Mouse (Mus musculus) adrenal gland, postnatal 36 days (tissue): Measurements from ENCODE around the gene Aig1. TPM values are rescaled to one million over a fixed set of nuclear protein-coding genes. Genes with fewer than 3 reads are reported as not detected.

Experiments used
- DNase-seq, 2 experiments: peaks; one replicate each; pipeline ENCODE4 v3.0.0; 2021; ENCODE audit warnings: mixed read lengths in 1 of 2
- total RNA-seq, 2 experiments: library from RNA; stranded (reverse); gene quantifications; 2 replicates each; pipeline ENCODE4 v1.2.3; 2021

Gene Aig1
- total RNA-seq, 2 experiments from 2014 or later: 22.5 to 36.0 TPM

- no peak for DNase-seq
These were observed 92.8 kb downstream of the Aig1 start for GRCm38 (mm10) chr10:13776014-13776413.

GRCm38 (mm10) chr10:13775411-13775810 is 93.4 kb downstream of the Aig1 start:
- no peak for DNase-seq

- DNase-seq: no peak
These were observed 93.9 kb downstream of the Aig1 start for GRCm38 (mm10) chr10:13774910-13775309.

GRCm38 (mm10) chr10:13770720-13771119 is 98.1 kb downstream of the Aig1 start:
- no peak for DNase-seq

- DNase-seq: no peak
These were observed 99.0 kb downstream of the Aig1 start for GRCm38 (mm10) chr10:13769789-13770188.

GRCm38 (mm10) chr10:13768866-13769265 is 99.9 kb downstream of the Aig1 start:
- no peak for DNase-seq

GRCm38 (mm10) chr10:13767076-13767475 is 101.7 kb downstream of the Aig1 start:
- no peak for DNase-seq

- DNase-seq: no peak
These were observed 105.6 kb downstream of the Aig1 start for GRCm38 (mm10) chr10:13763151-13763550.

- no peak for DNase-seq
These were observed 114.1 kb downstream of the Aig1 start for GRCm38 (mm10) chr10:13754712-13755111.

- DNase-seq: no peak
These were observed 115.0 kb downstream of the Aig1 start for GRCm38 (mm10) chr10:13753777-13754176.

- DNase-seq: peak; percentile 39 to 55
These were observed 129.2 kb downstream of the Aig1 start for GRCm38 (mm10) chr10:13739494-13740140.

- no peak for DNase-seq
These were observed 138.6 kb downstream of the Aig1 start for GRCm38 (mm10) chr10:13730039-13730748.

GRCm38 (mm10) chr10:13727676-13728075 is 141.1 kb downstream of the Aig1 start:
- no peak for DNase-seq

- no peak for DNase-seq
These were observed 142.6 kb downstream of the Aig1 start for GRCm38 (mm10) chr10:13726206-13726605.

GRCm38 (mm10) chr10:13725276-13725675 is 143.5 kb downstream of the Aig1 start:
- no peak for DNase-seq

- peak; percentile 14 to 39 for DNase-seq
These were observed 152.6 kb downstream of the Aig1 start for GRCm38 (mm10) chr10:13716132-13716531.

- no peak for DNase-seq
These were observed 153.2 kb downstream of the Aig1 start for GRCm38 (mm10) chr10:13715584-13715983.

GRCm38 (mm10) chr10:13714920-13715293 is 153.9 kb downstream of the Aig1 start:
- DNase-seq: no peak

- peak; percentile 29 to 31 for DNase-seq
These were observed 154.4 kb downstream of the Aig1 start for GRCm38 (mm10) chr10:13714199-13714919.

- DNase-seq: no peak
These were observed 155.1 kb downstream of the Aig1 start for GRCm38 (mm10) chr10:13713711-13714110.

GRCm38 (mm10) chr10:13713116-13713515 is 155.7 kb downstream of the Aig1 start:
- no peak for DNase-seq

- no peak for DNase-seq
These were observed 157.4 kb downstream of the Aig1 start for GRCm38 (mm10) chr10:13711281-13711829.

- no peak for DNase-seq
These were observed 163.0 kb downstream of the Aig1 start for GRCm38 (mm10) chr10:13705771-13706170.
